Mouse (Mus musculus) leukemia stem cell, adult 10-12 weeks (primary cell): ENCODE results near the gene Gm2056. TPM values are rescaled to one million over a fixed set of nuclear protein-coding genes. Genes with fewer than 3 reads are reported as not detected.

ENCODE experiments used
- polyA plus RNA-seq: library from polyadenylated mRNA; stranded (reverse); fragments of >175 nt; gene quantifications from 2 replicates; pipeline ENCODE4 v1.2.3, GENCODE M21; 2012; ENCODE audit warnings: low replicate concordance

Gene Gm2056
- not detected in 2 replicates for polyA plus RNA-seq

DNA sequence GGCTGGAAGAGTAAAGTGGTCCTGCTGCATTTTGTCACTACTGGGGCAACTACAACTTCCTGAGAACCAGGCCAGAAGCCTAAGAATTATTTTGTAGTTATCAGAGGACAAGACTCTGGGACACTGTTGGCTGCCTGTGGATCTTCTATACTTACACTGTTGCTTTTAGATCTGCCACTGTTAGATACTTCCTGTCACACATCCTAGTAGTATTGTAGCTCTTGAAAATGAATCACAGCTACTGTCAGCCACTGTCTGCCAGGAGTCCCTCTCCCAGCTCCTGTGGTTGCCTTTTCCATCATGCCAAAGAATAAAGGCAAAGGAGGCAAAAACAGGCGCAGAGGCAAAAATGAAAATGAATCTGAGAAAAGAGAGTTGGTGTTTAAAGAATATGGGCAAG is at the start of gene Gm2056:
TSS of gene Gm2056 (plus strand) at position 301 of the 400 bp plus-strand sequence.

DNA sequence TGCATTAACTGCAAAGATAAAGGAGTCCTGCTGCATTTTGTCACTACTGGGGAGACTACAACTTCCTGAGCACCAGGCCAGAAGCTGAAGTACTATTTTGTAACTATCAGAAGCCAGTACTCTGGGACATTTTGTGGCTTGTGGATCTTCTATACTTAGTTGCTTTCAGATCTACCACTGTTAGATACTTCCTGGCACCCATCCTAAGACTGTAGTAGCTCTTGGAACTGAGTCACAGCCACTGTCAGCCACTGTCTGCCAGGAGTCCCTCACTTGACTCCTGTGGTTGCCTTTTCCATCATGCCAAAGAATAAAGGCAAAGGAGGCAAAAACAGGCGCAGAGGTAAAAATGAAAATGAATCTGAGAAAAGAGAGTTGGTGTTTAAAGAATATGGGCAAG is 15.3 kb upstream of the Gm2056 start, which contains the start of gene Gm2075:
TSS of gene Gm2075 (plus strand) at position 301 of the 400 bp plus-strand sequence.

DNA sequence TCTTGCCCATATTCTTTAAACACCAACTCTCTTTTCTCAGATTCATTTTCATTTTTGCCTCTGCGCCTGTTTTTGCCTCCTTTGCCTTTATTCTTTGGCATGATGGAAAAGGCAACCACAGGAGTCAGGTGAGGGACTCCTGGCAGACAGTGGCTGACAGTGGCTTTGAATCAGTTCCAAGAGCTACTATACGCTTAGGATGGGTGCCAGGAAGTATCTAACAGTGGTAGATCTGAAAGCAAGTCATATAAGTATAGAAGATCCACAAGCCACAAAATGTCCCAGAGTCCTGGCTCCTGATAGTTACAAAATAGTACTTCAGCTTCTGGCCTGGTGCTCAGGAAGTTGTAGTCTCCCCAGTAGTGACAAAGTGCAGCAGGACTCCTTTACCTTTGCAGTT is 8.1 kb upstream of the Gm2056 start, which contains the start of gene Gm6803:
TSS of gene Gm6803 (minus strand) at position 101 of the 400 bp plus-strand sequence.

Other genes with a start within 250 kb of the Gm2056 start
- not detected in 2 replicates for gene Gm21936, start 231.5 kb upstream of the Gm2056 start, polyA plus RNA-seq
- not detected in 2 replicates for gene BB287469, start 210.4 kb upstream of the Gm2056 start, polyA plus RNA-seq
- not detected in 2 replicates for gene Gm2001, start 184.7 kb upstream of the Gm2056 start, polyA plus RNA-seq
- not detected in 2 replicates for gene Gm2016, start 152.9 kb upstream of the Gm2056 start, polyA plus RNA-seq
- not detected in 2 replicates for gene Gm2022, start 131.6 kb upstream of the Gm2056 start, polyA plus RNA-seq
- gene Gm2035, start 107.1 kb upstream of the Gm2056 start, polyA plus RNA-seq = not detected in 2 replicates
- not detected in 2 replicates for gene Gm2042, start 72.9 kb upstream of the Gm2056 start, polyA plus RNA-seq
- not detected in 2 replicates for gene Gm2075, start 15.2 kb upstream of the Gm2056 start, polyA plus RNA-seq
- gene Gm6803, start 8.2 kb upstream of the Gm2056 start, polyA plus RNA-seq = not detected in 2 replicates
- not detected in 2 replicates for gene Gm16368, start 56.7 kb downstream of the Gm2056 start, polyA plus RNA-seq
- not detected in 2 replicates for gene Gm10436, start 155.1 kb downstream of the Gm2056 start, polyA plus RNA-seq
- gene Gm8332, start 223.1 kb downstream of the Gm2056 start, polyA plus RNA-seq = not detected in 2 replicates
- gene Gm5662, start 247.5 kb downstream of the Gm2056 start, polyA plus RNA-seq = not detected in 2 replicates